Mouse (Mus musculus): Measurements from ENCODE around the gene Cdc25b. TPM values are rescaled to one million over a fixed set of nuclear protein-coding genes. Genes with fewer than 3 reads are reported as not detected.
A peak's percentile ranks its signal among the peaks of the same experiment; 100 is the strongest.

The Cdc25b gene
- total and polyA plus RNA-seq, 3 experiments, result 12.6 to 34.5 TPM; not detected in 1

DNA sequence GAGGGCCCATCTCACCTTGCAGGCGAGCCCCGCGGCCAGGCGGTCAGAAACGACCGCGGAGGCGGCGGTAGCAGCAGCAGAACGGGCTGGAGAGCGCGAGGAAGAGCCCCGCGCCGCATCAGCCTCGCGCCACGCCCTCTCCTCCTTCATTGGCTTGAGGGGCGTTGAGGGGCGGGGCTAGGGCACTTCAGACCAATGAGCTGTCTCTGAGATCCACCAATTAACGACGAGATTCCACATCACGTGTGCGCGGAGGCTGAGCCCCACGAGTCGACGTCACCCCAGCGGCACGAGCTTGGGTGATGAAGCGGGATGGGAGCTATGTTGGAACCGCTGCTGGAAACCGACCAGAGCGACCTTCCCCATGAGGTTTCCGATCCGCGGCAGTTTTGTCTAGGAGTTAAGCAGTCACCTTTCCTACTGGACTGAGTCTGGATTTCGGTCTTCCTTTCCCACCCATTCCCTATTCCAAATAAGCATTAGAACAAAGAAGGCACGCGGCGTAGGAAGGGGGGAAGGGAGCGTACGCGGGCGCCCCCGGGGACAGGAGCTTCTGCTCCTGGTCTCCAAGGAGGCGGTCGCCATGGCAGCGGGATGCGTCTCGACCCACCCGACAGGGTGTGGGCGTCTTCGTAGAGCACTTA is 26.7 kb upstream of the Cdc25b start, which contains the start of gene 1700037H04Rik (continued):
- TF ChIP-seq MXI1 (IDR thresholded peaks at IDR 0.05; ENCODE audit: low read depth, low read length), result peak; percentile 86
- no peak for TF ChIP-seq TAL1 (IDR thresholded peaks at IDR 0.05; ENCODE audit: low read length)
- TF ChIP-seq ZC3H11A (IDR thresholded peaks at IDR 0.05; ENCODE audit: low read depth, low read length), result no peak

DNA sequence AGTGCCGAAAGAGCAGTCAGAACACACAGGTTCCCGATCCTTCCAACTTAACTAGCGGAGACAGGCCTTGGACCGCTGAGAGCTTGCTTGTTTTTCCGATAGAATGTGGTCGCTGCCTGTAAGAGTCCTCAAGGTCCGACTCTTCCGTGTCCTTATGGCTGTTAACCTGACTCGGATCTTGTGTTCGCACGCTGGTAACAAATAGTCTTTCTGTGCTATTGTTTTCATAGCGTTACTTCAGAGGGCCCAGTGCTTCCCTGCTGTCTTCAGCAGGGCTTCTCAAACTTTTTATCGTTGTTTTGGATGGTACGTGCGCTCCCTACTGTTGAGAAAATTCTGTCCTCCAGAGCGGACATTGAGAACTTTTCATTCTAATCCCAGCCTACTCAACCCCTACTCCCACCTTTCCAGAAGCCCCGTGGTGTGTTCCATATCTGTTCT is 26.1 kb upstream of the Cdc25b start:
- TF ChIP-seq ZC3H11A (IDR thresholded peaks at IDR 0.05; ENCODE audit: low read depth, low read length), result peak; percentile 38; the same call in 1 of the 2 replicates
- peak in 1 of 3 experiments; percentile 43; a peak in 2 of 6 replicates for TF ChIP-seq CTCF (IDR thresholded peaks at IDR 0.05 in 2 of 3, conservative IDR thresholded peaks at IDR 0.05 in 1 of 3; ENCODE audit: control insufficient read depth in 1 of 3, insufficient read depth in 1 of 3, low read depth in 2 of 3, low read length in 3 of 3, poor library complexity in 1 of 3, severe bottlenecking in 1 of 3)
- TF ChIP-seq MYB (IDR thresholded peaks at IDR 0.05; ENCODE audit: low read depth, low read length), result no peak
- TF ChIP-seq RAD21 (IDR thresholded peaks at IDR 0.05; ENCODE audit: low read depth, low read length), result peak; percentile 40
- TF ChIP-seq ELF1 (IDR thresholded peaks at IDR 0.05; ENCODE audit: low read depth, low read length), result no peak
- 0 out of 2 replicates have a peak, but pooled peaks have one; percentile 32 for TF ChIP-seq CHD1 (IDR thresholded peaks at IDR 0.05; ENCODE audit: low read depth, low read length)
- peak; percentile 12; the same call in 1 of the 2 replicates for TF ChIP-seq BHLHE40 (IDR thresholded peaks at IDR 0.05; ENCODE audit: borderline replicate concordance, low read depth, low read length)
- 0 out of 2 replicates have a peak, but pooled peaks have one; percentile 2 for TF ChIP-seq SIN3A (IDR thresholded peaks at IDR 0.05; ENCODE audit: low read length)
- TF ChIP-seq SMC3 (IDR thresholded peaks at IDR 0.05; ENCODE audit: low read depth, low read length), result peak; percentile 47
- Histone ChIP-seq H3K9me3 (replicated peaks; ENCODE audit: insufficient read depth, low read length) (no peaks in the 10 kb centered on the region), H3K9ac (ENCODE audit: control insufficient read depth, low read depth, low read length, poor library complexity, severe bottlenecking) (peak overlapping the region; percentile 73), H3K4me1 (ENCODE audit: control insufficient read depth in 1 of 2, insufficient read depth in 2 of 2, low read length in 2 of 2) (peaks cover 0 to 4% of the 10 kb centered on the region in 2 experiments; a peak in 1 of 4 replicates), H3K27me3 (ENCODE audit: control insufficient read depth in 1 of 2, insufficient read depth in 2 of 2, low read length in 2 of 2) (no peaks in the 10 kb centered on the region), H3K36me3 (ENCODE audit: control insufficient read depth in 1 of 2, insufficient read depth in 2 of 2, low read length in 2 of 2) (no peaks in the 10 kb centered on the region; a peak in 1 of 4 replicates), H3K79me2 (ENCODE audit: control insufficient read depth, insufficient read depth, low read length, poor library complexity) (peaks cover 6% of the 10 kb centered on the region), H3K27ac (ENCODE audit: control insufficient read depth, low read depth, low read length) (peak overlapping the region; percentile 30), H3K4me3 (ENCODE audit: control insufficient read depth in 1 of 2, insufficient read depth in 1 of 2, low read depth in 2 of 2, low read length in 2 of 2) (peak overlapping the region; percentile 62 to 69)
- peak; percentile 65 for DNase-seq (ENCODE audit: low read depth, low spot score)

DNA sequence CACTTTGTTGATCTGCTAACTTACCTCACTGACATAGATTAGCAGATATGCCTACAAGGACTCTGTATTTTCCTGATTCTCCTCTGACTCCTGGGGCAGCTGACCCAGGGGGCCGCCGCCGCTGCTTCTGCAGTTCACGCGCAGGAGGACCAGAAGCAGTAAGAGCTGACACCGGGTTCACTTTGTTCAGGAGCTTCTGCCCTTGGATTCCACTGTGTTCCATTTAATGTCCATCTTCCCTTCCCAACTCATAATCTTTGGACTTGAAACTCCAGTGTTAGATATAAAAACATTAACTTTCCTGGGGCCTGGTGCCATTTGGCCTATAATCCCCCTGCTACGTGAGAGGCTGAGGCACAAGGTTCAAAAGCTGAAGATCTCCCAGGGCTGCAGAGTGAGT is 22.8 kb upstream of the Cdc25b start:
- Histone ChIP-seq H3K27me3 (ENCODE audit: control insufficient read depth in 1 of 2, insufficient read depth in 2 of 2, low read length in 2 of 2) (no peaks in the 10 kb centered on the region), H3K4me1 (ENCODE audit: control insufficient read depth in 1 of 2, insufficient read depth in 2 of 2, low read length in 2 of 2) (peaks cover 0 to under 1% of the 10 kb centered on the region in 2 experiments; a peak in 1 of 4 replicates), H3K9ac (ENCODE audit: control insufficient read depth, low read depth, low read length, poor library complexity, severe bottlenecking) (no peak overlapping the region), H3K27ac (ENCODE audit: control insufficient read depth, low read depth, low read length) (no peak overlapping the region), H3K9me3 (replicated peaks; ENCODE audit: insufficient read depth, low read length) (no peaks in the 10 kb centered on the region), H3K4me3 (ENCODE audit: control insufficient read depth in 1 of 2, insufficient read depth in 1 of 2, low read depth in 2 of 2, low read length in 2 of 2) (no peak overlapping the region), H3K36me3 (ENCODE audit: control insufficient read depth in 1 of 2, insufficient read depth in 2 of 2, low read length in 2 of 2) (no peaks in the 10 kb centered on the region; a peak in 1 of 4 replicates), H3K79me2 (ENCODE audit: control insufficient read depth, insufficient read depth, low read length, poor library complexity) (peaks cover 4% of the 10 kb centered on the region)
- no peak for DNase-seq (ENCODE audit: low read depth, low spot score)
- TF ChIP-seq EP300 (IDR thresholded peaks at IDR 0.05; ENCODE audit: low read depth in 1 of 2, low read length in 2 of 2) (no peak), ZC3H11A (IDR thresholded peaks at IDR 0.05; ENCODE audit: low read depth, low read length) (no peak), JUND (IDR thresholded peaks at IDR 0.05; ENCODE audit: low read depth, low read length) (no peak), ZNF384 (IDR thresholded peaks at IDR 0.05; ENCODE audit: low read depth, low read length) (no peak), MEF2A (IDR thresholded peaks at IDR 0.05; ENCODE audit: extremely low read depth, insufficient replicate concordance, low read depth, low read length, poor library complexity, severe bottlenecking) (no peak), UBTF (IDR thresholded peaks at IDR 0.05; ENCODE audit: borderline replicate concordance, insufficient read depth, low read depth, low read length) (no peak), GATA1 (IDR thresholded peaks at IDR 0.05; ENCODE audit: low read depth, low read length) (no peak), GABPA (IDR thresholded peaks at IDR 0.05; ENCODE audit: low read depth, low read length) (no peak), HCFC1 (IDR thresholded peaks at IDR 0.05; ENCODE audit: low read depth, low read length) (no peak), RCOR1 (IDR thresholded peaks at IDR 0.05; ENCODE audit: low read depth, low read length) (no peak), MAX (IDR thresholded peaks at IDR 0.05; ENCODE audit: low read length) (no peak), TCF12 (IDR thresholded peaks at IDR 0.05; ENCODE audit: low read depth, low read length) (no peak), KAT2A (conservative IDR thresholded peaks at IDR 0.05; ENCODE audit: low read depth, low read length) (no peak), USF1 (IDR thresholded peaks at IDR 0.05; ENCODE audit: low read depth, low read length) (no peak), TBP (IDR thresholded peaks at IDR 0.05; ENCODE audit: low read depth, low read length) (no peak), POLR2AphosphoS2 (IDR thresholded peaks at IDR 0.05; ENCODE audit: low read length) (no peak)
